Mouse (Mus musculus) G1E (cell line): ENCODE measurements around the gene Dcaf4. TPM values are rescaled to one million over a fixed set of nuclear protein-coding genes. Genes with fewer than 3 reads are reported as not detected.

ENCODE experiments used
- ATAC-seq: 2 replicates; pipeline ENCODE4 v1.8.0; 2016; ENCODE audit warnings: mild to moderate bottlenecking; ENCODE audit not compliant: insufficient number of reproducible peaks, poor library complexity, low FRiP score, severe bottlenecking; ENCODE audit errors: extremely low read depth
- DNase-seq: peaks from one replicate; pipeline ENCODE4 v3.0.0; 2012; ENCODE audit warnings: low spot score
- H3K27me3 ChIP-seq: 2 replicates; pipeline ENCODE4 v1.6.1; 2012; ENCODE audit warnings: mild to moderate bottlenecking, low read length, inconsistent platforms; ENCODE audit not compliant: insufficient read depth
- H3K36me3 ChIP-seq: replicated peaks from 2 replicates; pipeline ENCODE3; 2012; ENCODE audit warnings: mild to moderate bottlenecking, inconsistent platforms
- H3K4me1 ChIP-seq: 2 replicates; pipeline ENCODE4 v1.6.1; 2012; ENCODE audit warnings: low read depth, low read length, inconsistent platforms, mixed read lengths; ENCODE audit not compliant: insufficient read depth
- H3K4me3 ChIP-seq: 2 replicates; pipeline ENCODE4 v1.5.1; 2012; ENCODE audit warnings: low read depth, mild to moderate bottlenecking, inconsistent platforms, low read length, moderate library complexity, mixed read lengths
- H3K9me3 ChIP-seq: replicated peaks from 2 replicates; pipeline ENCODE4 v1.6.1; 2012; ENCODE audit warnings: inconsistent platforms
- CTCF ChIP-seq: IDR thresholded peaks from 2 replicates; pipeline ENCODE4 v1.5.1; 2012; ENCODE audit warnings: low read depth, low read length, inconsistent platforms, mixed read lengths
- GATA1 ChIP-seq: IDR thresholded peaks from 2 replicates; pipeline ENCODE4 v1.6.1; 2012; ENCODE audit warnings: borderline replicate concordance, low read length, inconsistent platforms, mixed read lengths
- GATA2 ChIP-seq: IDR thresholded peaks from 2 replicates; pipeline ENCODE4 v1.6.1; 2012; ENCODE audit warnings: low read depth, low read length, inconsistent platforms, borderline replicate concordance
- POLR2AphosphoS5 ChIP-seq: IDR thresholded peaks from 2 replicates; pipeline ENCODE4 v1.6.1; 2012; ENCODE audit warnings: low read depth, low read length, inconsistent platforms; ENCODE audit not compliant: insufficient replicate concordance
- TAL1 ChIP-seq: conservative IDR thresholded peaks from 2 replicates; pipeline ENCODE4 v1.6.1; 2012; ENCODE audit warnings: low read depth, low read length, inconsistent platforms, mixed read lengths
- polyA plus RNA-seq: library from polyadenylated mRNA; stranded (reverse); fragments of >175 nt; gene quantifications from 2 replicates; pipeline ENCODE4 v1.2.3, GENCODE M21; 2012
- total RNA-seq, 2 experiments: library from RNA; stranded (forward) in 1 of 2; stranded (reverse) in 1 of 2; fragments of 200-1000 nt in 1 of 2; fragments of >200 nt in 1 of 2; fragmentation: Nextera tagmentation in 1 of 2; gene quantifications; 2 replicates each; pipeline ENCODE4 v1.2.3; 2014 to 2017

Gene Dcaf4
- total RNA-seq (2014; fragmentation: Nextera tagmentation) = 36.1 and 46.1 TPM in 2 replicates
- total RNA-seq (2017) = 21.5 and 23.1 TPM in 2 replicates
- polyA plus RNA-seq = 30.5 and 31.2 TPM in 2 replicates

DNA sequence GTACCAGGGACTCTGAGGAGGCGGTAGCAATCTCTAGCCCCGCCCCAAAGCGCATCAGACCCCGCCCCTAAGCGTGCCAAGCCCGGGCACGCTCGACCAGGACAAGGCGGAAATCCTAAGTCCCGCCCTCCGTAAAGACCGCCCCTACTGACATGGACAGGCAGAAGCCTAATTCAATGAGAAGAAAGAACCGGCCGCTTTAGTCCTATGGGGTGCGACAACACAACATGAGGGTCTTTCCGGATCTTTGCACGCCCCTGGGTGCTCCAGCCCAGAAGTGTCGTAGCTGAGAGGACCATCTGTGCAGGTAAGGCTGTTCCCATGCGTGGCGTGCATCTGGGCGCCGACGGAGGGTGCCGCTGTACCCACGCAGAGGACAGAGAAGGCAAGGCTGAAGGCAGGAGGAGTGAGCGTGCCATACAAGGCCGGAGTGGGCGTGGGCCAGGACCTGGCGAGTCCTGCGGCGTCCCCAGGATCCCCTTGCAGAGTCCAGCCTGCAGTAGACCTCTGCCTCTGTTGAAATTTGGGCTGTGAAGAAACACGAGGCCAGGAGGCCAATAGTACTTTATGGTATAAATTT, at the start of gene Dcaf4:
Dcaf4 (plus strand) TSS at position 156 of the 580 bp plus-strand sequence.
- peaks cover 89% of the 10 kb centered on the region for H3K4me1 ChIP-seq
- DNase-seq = peak; percentile 99
- peaks cover 3% of the 10 kb centered on the region; the same call in 1 of the 2 replicates for H3K27me3 ChIP-seq
- no peaks in the 10 kb centered on the region for H3K9me3 ChIP-seq
- peak; percentile 92 for ATAC-seq
- TF ChIP-seq TAL1 (no peak), CTCF (no peak), GATA1 (no peak), POLR2AphosphoS5 (no peak), GATA2 (no peak)
- peaks cover 25% of the 10 kb centered on the region for H3K36me3 ChIP-seq
- peak within 1 kb of the TSS; percentile 82 for H3K4me3 ChIP-seq

DNA sequence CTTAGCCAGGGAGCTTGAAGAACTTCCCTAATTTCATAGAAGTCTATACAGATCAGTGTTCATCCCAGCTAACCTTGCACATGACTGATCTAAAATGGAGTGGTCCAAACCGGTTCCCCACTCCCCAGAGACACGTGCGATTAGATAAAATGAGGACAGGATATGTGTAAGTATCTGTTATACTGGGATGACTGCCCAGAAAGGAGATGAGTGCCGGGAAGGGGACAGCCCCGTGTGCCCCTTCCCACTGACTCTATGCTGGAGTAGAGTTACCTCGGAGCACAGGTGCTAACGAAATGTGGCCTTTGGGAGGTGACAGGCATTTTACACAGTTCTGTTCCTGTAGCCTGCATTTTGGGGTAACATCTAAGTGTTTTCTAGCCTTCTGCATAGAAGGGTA, 48.5 kb upstream of the Dcaf4 start:
- H3K36me3 ChIP-seq = no peaks in the 10 kb centered on the region
- no peak for ATAC-seq
- no peak for DNase-seq
- no peak overlapping the region for H3K4me3 ChIP-seq
- H3K9me3 ChIP-seq = no peaks in the 10 kb centered on the region
- H3K27me3 ChIP-seq = peaks cover 22% of the 10 kb centered on the region; the same call in 1 of the 2 replicates
- peaks cover 10% of the 10 kb centered on the region for H3K4me1 ChIP-seq
- TF ChIP-seq TAL1 = no peak
- no peak for TF ChIP-seq GATA1
- TF ChIP-seq CTCF = no peak
- TF ChIP-seq POLR2AphosphoS5 = no peak
- no peak for TF ChIP-seq GATA2

DNA sequence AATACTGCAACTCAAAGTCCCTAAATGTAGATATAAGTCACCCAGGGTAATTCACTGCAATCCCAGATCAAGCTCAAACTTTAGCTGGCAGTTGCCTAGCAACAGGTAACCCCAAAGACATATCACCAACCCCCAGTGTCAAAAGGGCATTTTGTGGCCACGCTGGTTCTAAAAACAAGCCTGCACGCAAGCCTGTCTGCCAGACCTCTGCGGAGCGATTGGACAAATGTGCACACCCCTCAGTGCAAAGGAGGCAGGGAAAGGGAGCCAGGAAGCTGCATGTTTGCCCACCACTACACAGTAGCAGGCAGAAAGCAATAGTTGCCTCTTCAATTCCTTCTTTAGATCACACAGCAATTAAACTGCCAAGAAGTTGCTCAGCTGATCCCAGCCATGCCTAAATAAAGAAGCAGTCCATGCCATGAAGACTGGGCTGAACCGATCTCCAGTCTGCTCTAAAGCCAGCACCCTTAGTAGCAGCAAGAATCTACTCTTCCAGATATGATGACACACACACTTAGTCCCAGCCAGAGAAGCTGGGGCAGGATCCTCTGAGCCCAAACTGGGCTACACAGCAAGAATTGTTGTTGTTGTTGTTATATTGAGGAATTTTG, 46.2 kb upstream of the Dcaf4 start:
- TF ChIP-seq POLR2AphosphoS5 (no peak), GATA2 (no peak), GATA1 (no peak), TAL1 (no peak), CTCF (no peak)
- no peak overlapping the region for H3K4me3 ChIP-seq
- ATAC-seq = no peak
- H3K27me3 ChIP-seq = peaks cover 22% of the 10 kb centered on the region; the same call in 1 of the 2 replicates
- no peaks in the 10 kb centered on the region for H3K9me3 ChIP-seq
- peaks cover 4% of the 10 kb centered on the region for H3K36me3 ChIP-seq
- peaks cover 12% of the 10 kb centered on the region for H3K4me1 ChIP-seq
- no peak for DNase-seq

- Histone ChIP-seq H3K4me3 (no peak overlapping the region), H3K36me3 (peaks cover 4% of the 10 kb centered on the region), H3K4me1 (peaks cover 24% of the 10 kb centered on the region), H3K27me3 (peaks cover 22% of the 10 kb centered on the region; the same call in 1 of the 2 replicates), H3K9me3 (no peaks in the 10 kb centered on the region)
- ATAC-seq (no peak), DNase-seq (no peak)
- TF ChIP-seq POLR2AphosphoS5 (no peak), GATA1 (no peak), TAL1 (no peak), CTCF (no peak), GATA2 (no peak)
Observed at GRCm38 (mm10) chr12:83475419-83475818, 44.8 kb upstream of the Dcaf4 start.

DNA sequence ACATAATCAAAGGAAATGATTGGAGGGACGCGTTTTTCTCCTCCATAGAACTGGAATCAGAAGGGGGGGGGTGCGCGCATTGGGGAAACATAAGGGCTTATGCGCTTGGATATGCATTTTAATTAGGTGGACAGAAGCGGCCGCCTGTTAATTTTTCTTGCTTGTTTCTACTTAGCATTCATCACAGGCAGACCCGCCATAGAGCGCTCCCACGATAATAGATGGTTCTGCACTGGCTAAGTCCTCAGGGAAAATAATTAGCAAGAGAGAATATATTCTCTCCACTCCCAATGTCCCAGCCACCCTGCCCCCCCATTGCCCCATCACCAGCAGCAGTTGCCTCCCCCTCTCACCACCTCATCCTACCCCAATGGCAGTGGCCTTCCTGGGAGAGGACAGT, 44.0 kb upstream of the Dcaf4 start:
- DNase-seq (no peak), ATAC-seq (no peak)
- H3K4me3 ChIP-seq = no peak overlapping the region
- H3K9me3 ChIP-seq = no peaks in the 10 kb centered on the region
- peaks cover 33% of the 10 kb centered on the region for H3K4me1 ChIP-seq
- H3K27me3 ChIP-seq = peaks cover 16% of the 10 kb centered on the region; the same call in 1 of the 2 replicates
- TF ChIP-seq GATA2 (no peak), GATA1 (no peak), TAL1 (no peak), POLR2AphosphoS5 (no peak), CTCF (no peak)
- H3K36me3 ChIP-seq = peaks cover 4% of the 10 kb centered on the region

DNA sequence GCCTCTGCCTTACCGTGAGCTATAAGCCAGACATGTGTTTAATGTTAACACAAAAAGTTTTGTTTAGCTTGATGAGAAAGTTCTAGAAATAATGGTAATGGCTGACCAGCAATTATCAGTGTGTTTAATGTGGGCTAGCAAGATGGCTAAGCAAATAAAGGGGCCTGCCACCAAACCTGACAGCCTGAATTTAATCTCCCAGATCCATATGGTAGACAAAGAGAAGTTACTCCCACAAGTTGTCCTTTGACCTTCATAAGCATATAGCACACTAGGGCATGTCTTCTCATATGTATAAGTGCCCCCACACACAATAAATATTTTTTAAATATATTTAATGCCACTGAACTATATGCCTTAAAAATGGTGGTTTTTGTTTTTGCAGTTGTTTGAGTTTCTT, 41.1 kb upstream of the Dcaf4 start:
- ATAC-seq (no peak), DNase-seq (no peak)
- no peak for TF ChIP-seq CTCF
- TF ChIP-seq TAL1 = no peak
- no peak for TF ChIP-seq POLR2AphosphoS5
- TF ChIP-seq GATA2 = no peak
- no peak for TF ChIP-seq GATA1
- no peaks in the 10 kb centered on the region for H3K9me3 ChIP-seq
- H3K4me3 ChIP-seq = no peak overlapping the region
- peaks cover 4% of the 10 kb centered on the region for H3K36me3 ChIP-seq
- H3K4me1 ChIP-seq = peaks cover 43% of the 10 kb centered on the region
- H3K27me3 ChIP-seq = 0 out of 2 replicates have a peak, but pooled peaks cover 3% of the 10 kb centered on the region
